Mouse (Mus musculus) kidney, adult 10 weeks (tissue): ENCODE results near the gene Hist2h2be. TPM values are rescaled to one million over a fixed set of nuclear protein-coding genes. Genes with fewer than 3 reads are reported as not detected.

Experiments
- polyA plus RNA-seq: library from polyadenylated mRNA; stranded (reverse); fragments of 350-450 nt; fragmentation: Illumina TruSeq; extraction: RNeasy Lipid Tissue Mini Kit (QIAGEN cat#74804); gene quantifications from one replicate; pipeline ENCODE4 v1.2.3, GENCODE M21; 2014; ENCODE audit warnings: low read depth, low replicate concordance

Gene Hist2h2be
- 15.0 TPM for polyA plus RNA-seq

GRCm38 (mm10) chr3:96220765-96221639 is at the start of gene Hist2h2be, which contains the start of gene Hist2h2ac:
Gene Hist2h2be, plus strand, starts transcription at chr3:96221119.
Gene Hist2h2ac, minus strand, starts transcription at chr3:96220880.

GRCm38 (mm10) chr3:96172197-96173178 is 48.4 kb upstream of the Hist2h2be start, which contains the start of gene Sf3b4:
Gene Sf3b4, plus strand, starts transcription at chr3:96172332.

GRCm38 (mm10) chr3:96180727-96181477 is 40.0 kb upstream of the Hist2h2be start, which contains the start of gene Sv2a:
Gene Sv2a, plus strand, starts transcription at chr3:96181151.

GRCm38 (mm10) chr3:96219661-96220130 is 1.2 kb upstream of the Hist2h2be start, which contains the start of the genes Bola1 and Hist2h2ab:
Gene Bola1, minus strand, starts transcription at chr3:96219709.
Gene Hist2h2ab, plus strand, starts transcription at chr3:96219865.

GRCm38 (mm10) chr3:96238954-96239793 is 18.3 kb downstream of the Hist2h2be start, which contains the start of gene Hist2h3c2:
Gene Hist2h3c2, minus strand, starts transcription at chr3:96239127.

GRCm38 (mm10) chr3:96239949-96240798 is 19.3 kb downstream of the Hist2h2be start, which contains the start of gene Hist2h2aa2:
Gene Hist2h2aa2, minus strand, starts transcription at chr3:96240276.

GRCm38 (mm10) chr3:96245003-96245886 is 24.3 kb downstream of the Hist2h2be start, which contains the start of gene Hist2h2aa1:
Gene Hist2h2aa1, plus strand, starts transcription at chr3:96245497.

GRCm38 (mm10) chr3:96246427-96246856 is 25.5 kb downstream of the Hist2h2be start, which contains the start of gene Hist2h3c1:
Gene Hist2h3c1, plus strand, starts transcription at chr3:96246685.

GRCm38 (mm10) chr3:96262979-96263550 is 42.1 kb downstream of the Hist2h2be start, which contains the start of gene Hist2h4:
Gene Hist2h4, minus strand, starts transcription at chr3:96263311.

GRCm38 (mm10) chr3:96268051-96268775 is 47.3 kb downstream of the Hist2h2be start, which contains the start of gene Hist2h3b:
Gene Hist2h3b, plus strand, starts transcription at chr3:96268654.

GRCm38 (mm10) chr3:96269511-96270474 is 48.9 kb downstream of the Hist2h2be start, which contains the start of gene Hist2h2bb:
Gene Hist2h2bb, plus strand, starts transcription at chr3:96269752.

